Mouse (Mus musculus): ENCODE measurements around the gene Zfp654. TPM values are rescaled to one million over a fixed set of nuclear protein-coding genes. Genes with fewer than 3 reads are reported as not detected.

Gene Zfp654
- polyA plus RNA-seq, 1 experiment from 2014 or later = 7.3 TPM

DNA sequence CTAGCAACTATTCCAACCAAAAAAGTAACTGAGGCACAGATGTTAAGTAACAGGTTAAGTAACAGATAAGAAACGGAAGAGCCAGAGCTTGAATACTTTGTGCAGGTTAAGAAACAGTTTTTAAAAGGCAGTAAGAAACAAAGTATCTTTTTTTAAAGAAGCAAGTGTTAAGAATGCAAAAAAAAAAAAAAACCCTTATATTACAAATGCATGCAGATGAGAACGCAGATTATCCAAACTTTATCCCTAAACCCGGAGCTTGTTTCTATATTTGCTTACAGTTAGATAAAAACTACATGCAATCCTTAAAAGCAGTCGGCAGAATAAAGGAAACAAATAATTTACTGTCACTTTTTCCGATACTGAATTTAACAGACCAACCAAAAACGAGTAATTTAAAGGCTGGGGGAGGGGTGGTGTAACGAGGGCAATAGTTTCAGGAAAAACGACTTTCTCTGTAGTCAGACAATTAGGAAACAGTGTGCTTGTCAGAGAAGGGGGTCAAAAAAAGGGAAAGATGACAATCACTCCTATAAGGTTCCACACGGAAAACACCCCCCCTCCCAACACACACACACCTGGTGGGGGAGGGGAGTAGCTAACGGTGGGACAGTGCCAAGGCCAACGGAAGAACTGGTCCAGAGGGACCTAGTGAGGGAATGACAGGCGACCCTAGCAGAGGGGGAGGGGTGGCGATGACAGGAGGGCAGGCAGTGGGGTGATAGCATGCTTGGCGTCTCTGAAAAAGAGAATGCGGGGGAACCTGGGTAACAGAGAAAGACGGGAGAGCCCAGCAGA lies 966 bp downstream of the Zfp654 start:
- peak; percentile 67 for DNase-seq (ENCODE audit: low spot score)
- peak; percentile 5 for ATAC-seq (replicated peaks; ENCODE audit: low FRiP score)

DNA sequence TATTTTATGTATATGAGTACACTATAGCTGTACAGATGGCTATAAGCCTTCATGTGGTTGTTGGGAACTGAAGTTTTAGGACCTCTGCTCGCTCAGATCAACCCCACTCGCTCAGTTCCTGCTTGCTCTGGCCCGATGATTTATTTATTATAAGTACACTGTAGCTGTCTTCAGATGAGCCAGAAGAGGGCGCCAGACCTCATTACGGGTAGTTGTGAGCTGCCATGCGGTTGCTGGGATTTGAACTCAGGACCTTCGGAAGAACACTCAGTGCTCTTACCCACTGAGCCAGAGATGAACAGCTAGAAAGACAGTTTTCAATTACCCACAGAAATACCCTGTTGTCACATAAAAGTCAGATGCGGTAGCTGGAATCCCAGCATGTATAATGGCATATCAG lies 5.5 kb downstream of the Zfp654 start:
- no peaks in the 10 kb centered on the region for H3K27me3 ChIP-seq (replicated peaks; ENCODE audit: control insufficient read depth, insufficient read depth, low read length)
- no peaks in the 10 kb centered on the region for H3K9me3 ChIP-seq (ENCODE audit: control insufficient read depth, low read length)
- 83% methylated on average over 8 of the region's 8 CpGs for WGBS
- ATAC-seq (replicated peaks; ENCODE audit: low FRiP score) (no peak), DNase-seq (ENCODE audit: low spot score) (no peak)
- H3K27ac ChIP-seq (ENCODE audit: low read depth, low read length) = no peak overlapping the region
- no peak overlapping the region for H3K9ac ChIP-seq (ENCODE audit: low read depth, low read length)
- H3K4me2 ChIP-seq = no peak overlapping the region
- H3K4me3 ChIP-seq (ENCODE audit: low read depth, low read length) = no peak overlapping the region
- peaks cover 2% of the 10 kb centered on the region for H3K4me1 ChIP-seq (replicated peaks; ENCODE audit: control insufficient read depth, insufficient read depth, low read length)
- no peaks in the 10 kb centered on the region for H3K36me3 ChIP-seq (ENCODE audit: control insufficient read depth, insufficient read depth, low read length)

More for the DNA sequence above, 966 bp downstream of the Zfp654 start:
- Histone ChIP-seq H3K4me3 (ENCODE audit: low read depth, low read length) (peak overlapping the region; percentile 95), H3K9me3 (ENCODE audit: control insufficient read depth, low read length) (no peaks in the 10 kb centered on the region), H3K27me3 (replicated peaks; ENCODE audit: control insufficient read depth, insufficient read depth, low read length) (no peaks in the 10 kb centered on the region), H3K9ac (ENCODE audit: low read depth, low read length) (peak overlapping the region; percentile 91), H3K36me3 (ENCODE audit: control insufficient read depth, insufficient read depth, low read length) (peaks cover 3% of the 10 kb centered on the region; the same call in 1 of the 2 replicates), H3K4me1 (replicated peaks; ENCODE audit: control insufficient read depth, insufficient read depth, low read length) (peaks cover 7% of the 10 kb centered on the region), H3K4me2 (peak overlapping the region; percentile 78), H3K27ac (ENCODE audit: low read depth, low read length) (peak overlapping the region; percentile 91)
- 1% methylated on average over 16 of the region's 16 CpGs for WGBS

DNA sequence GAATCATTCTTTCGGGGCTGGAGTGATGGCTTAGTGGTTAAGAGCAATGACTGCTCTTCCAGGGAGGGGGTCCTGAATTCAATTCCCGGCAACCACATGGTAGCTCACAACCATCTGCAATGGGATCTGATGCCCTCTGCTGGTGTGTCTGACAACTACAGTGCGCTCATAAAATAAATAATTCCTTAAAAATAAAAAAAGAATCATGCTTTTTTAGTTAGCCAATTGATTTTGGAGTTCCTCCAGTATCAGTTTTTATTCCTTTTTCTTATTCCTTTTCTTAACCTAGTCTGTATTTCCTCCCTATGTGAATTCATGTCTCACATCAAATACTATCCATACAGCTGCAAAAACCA lies 9.1 kb downstream of the Zfp654 start:
- ATAC-seq (replicated peaks; ENCODE audit: low FRiP score) (no peak), DNase-seq (ENCODE audit: low spot score) (no peak)
- Histone ChIP-seq H3K4me1 (replicated peaks; ENCODE audit: control insufficient read depth, insufficient read depth, low read length) (peaks cover 7% of the 10 kb centered on the region), H3K4me2 (peak overlapping the region; percentile 43), H3K36me3 (ENCODE audit: control insufficient read depth, insufficient read depth, low read length) (no peaks in the 10 kb centered on the region), H3K27ac (ENCODE audit: low read depth, low read length) (no peak overlapping the region), H3K9ac (ENCODE audit: low read depth, low read length) (no peak overlapping the region), H3K27me3 (replicated peaks; ENCODE audit: control insufficient read depth, insufficient read depth, low read length) (no peaks in the 10 kb centered on the region), H3K4me3 (ENCODE audit: low read depth, low read length) (no peak overlapping the region), H3K9me3 (ENCODE audit: control insufficient read depth, low read length) (no peaks in the 10 kb centered on the region)
- 82% methylated on average over 3 of the region's 3 CpGs for WGBS

DNA sequence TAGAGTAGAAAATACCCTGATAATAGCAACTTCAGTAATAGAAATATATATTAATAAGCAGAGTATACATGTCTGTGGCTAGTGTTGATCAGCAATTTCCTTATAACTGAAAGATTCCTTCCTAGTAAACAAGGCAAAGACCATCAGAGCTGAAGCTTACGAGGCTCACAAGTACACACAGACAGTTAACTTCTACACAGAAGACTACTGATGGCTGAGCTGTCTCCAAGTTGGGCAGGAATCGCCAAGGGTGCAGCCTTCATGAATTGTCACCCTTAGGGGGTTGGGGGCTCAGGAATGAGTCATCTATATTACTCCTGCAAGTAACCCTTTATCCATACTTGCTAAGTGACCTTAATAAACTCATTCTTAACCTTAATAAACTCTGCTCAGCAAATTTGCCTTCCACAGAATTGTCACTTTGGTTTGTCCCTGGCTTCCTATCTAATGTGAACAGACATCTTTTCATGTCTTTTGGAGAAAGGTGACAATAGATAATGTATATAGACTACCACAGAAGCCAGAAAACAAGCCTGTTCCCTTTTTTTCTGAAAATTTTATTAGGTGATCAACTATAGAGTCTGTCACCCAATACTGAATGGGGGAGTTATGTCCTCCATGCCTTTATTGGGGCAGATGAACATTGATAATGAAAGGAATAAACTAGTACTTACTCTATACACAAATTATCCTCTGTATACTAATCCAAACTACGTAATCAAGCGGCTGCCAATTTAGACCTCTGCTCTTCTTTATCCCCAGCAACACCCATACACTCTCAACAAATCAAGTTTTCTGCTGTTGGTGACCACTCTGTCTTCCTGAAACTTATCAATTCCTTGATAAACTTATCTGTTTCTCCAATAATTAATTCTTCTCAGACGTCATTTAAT lies 9.7 kb downstream of the Zfp654 start:
- Histone ChIP-seq H3K36me3 (ENCODE audit: control insufficient read depth, insufficient read depth, low read length) (no peaks in the 10 kb centered on the region), H3K9ac (ENCODE audit: low read depth, low read length) (no peak overlapping the region), H3K4me1 (replicated peaks; ENCODE audit: control insufficient read depth, insufficient read depth, low read length) (peaks cover 7% of the 10 kb centered on the region), H3K27ac (ENCODE audit: low read depth, low read length) (no peak overlapping the region), H3K27me3 (replicated peaks; ENCODE audit: control insufficient read depth, insufficient read depth, low read length) (no peaks in the 10 kb centered on the region), H3K9me3 (ENCODE audit: control insufficient read depth, low read length) (no peaks in the 10 kb centered on the region), H3K4me2 (peak overlapping the region; percentile 43), H3K4me3 (ENCODE audit: low read depth, low read length) (no peak overlapping the region)
- DNase-seq (ENCODE audit: low spot score) (no peak), ATAC-seq (replicated peaks; ENCODE audit: low FRiP score) (peak; percentile 80)
- WGBS = 62% methylated on average over 5 of the region's 5 CpGs

DNA sequence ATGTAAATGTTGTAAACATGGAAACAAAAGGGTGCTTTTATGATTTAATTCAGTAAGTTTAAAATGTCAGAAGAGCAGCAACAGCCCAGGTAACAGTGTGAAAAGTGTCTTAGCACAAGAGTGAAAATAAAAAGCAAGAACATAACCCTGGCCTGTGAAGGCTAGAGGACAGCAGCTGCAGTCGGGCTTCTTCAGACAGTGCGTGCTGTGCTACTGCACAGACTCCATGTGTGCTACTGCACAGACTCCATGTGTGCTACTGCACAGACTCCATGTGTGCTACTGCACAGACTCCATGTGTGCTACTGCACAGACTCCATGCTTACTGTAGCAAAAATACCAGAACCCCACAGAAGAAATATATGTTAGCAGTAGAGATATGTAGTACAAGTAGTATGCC lies 14.7 kb downstream of the Zfp654 start:
- DNase-seq (ENCODE audit: low spot score) = no peak
- ATAC-seq (replicated peaks; ENCODE audit: low FRiP score) = no peak
- Histone ChIP-seq H3K4me2 (no peak overlapping the region), H3K9me3 (ENCODE audit: control insufficient read depth, low read length) (no peaks in the 10 kb centered on the region), H3K27me3 (replicated peaks; ENCODE audit: control insufficient read depth, insufficient read depth, low read length) (no peaks in the 10 kb centered on the region), H3K36me3 (ENCODE audit: control insufficient read depth, insufficient read depth, low read length) (no peaks in the 10 kb centered on the region), H3K4me3 (ENCODE audit: low read depth, low read length) (no peak overlapping the region), H3K9ac (ENCODE audit: low read depth, low read length) (no peak overlapping the region), H3K4me1 (replicated peaks; ENCODE audit: control insufficient read depth, insufficient read depth, low read length) (peaks cover 7% of the 10 kb centered on the region), H3K27ac (ENCODE audit: low read depth, low read length) (no peak overlapping the region)
- 77% methylated on average over 2 of the region's 2 CpGs for WGBS

DNA sequence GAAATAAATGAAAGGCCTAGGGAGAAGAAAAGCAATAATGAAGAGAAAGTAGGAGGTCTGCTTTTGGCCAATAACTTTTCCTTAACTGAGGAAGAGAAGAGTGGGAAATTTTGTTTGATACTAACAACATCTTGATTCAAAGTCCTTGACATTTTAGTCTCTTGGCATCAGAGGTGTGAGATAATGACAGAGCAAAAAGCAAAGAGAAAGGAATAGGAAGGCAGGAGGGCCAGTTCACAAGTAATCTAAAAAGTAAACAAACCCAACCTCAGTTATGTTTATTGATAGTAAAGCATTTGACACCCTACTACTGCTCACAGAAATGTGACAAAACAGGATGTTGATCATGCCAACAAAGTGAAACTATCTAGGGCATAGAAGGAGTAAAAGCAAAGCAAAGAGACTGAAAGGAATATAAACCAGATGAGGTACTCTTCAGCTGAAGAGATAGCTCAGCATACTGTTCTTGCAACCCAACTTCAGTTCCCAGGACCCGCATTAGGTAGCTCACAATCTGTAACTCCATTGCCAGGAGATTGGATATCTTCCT lies 15.4 kb downstream of the Zfp654 start:
- ATAC-seq (replicated peaks; ENCODE audit: low FRiP score) = no peak
- H3K36me3 ChIP-seq (ENCODE audit: control insufficient read depth, insufficient read depth, low read length) = no peaks in the 10 kb centered on the region

DNA sequence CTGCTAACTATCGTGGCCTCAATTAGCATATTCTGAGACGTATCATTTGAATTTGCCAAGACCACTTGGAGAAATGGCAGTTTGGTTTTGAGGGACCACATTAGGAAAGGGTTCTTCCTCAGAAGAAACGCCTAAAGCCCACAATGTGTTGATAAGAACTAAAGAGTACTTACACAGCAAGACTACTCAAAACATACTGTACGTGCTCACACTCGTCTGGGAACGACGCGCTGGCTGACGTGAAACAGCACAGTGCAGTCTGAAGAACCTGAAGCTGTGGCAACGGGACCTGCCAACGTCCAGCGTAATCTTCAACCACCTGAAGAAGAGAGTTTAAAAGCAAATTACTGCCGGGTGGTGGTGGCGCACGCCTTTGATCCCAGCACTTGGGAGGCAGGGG lies 21.2 kb downstream of the Zfp654 start:
- Histone ChIP-seq H3K9ac (ENCODE audit: low read depth, low read length) (no peak overlapping the region), H3K27ac (ENCODE audit: low read depth, low read length) (no peak overlapping the region), H3K27me3 (replicated peaks; ENCODE audit: control insufficient read depth, insufficient read depth, low read length) (no peaks in the 10 kb centered on the region), H3K9me3 (ENCODE audit: control insufficient read depth, low read length) (no peaks in the 10 kb centered on the region), H3K4me1 (replicated peaks; ENCODE audit: control insufficient read depth, insufficient read depth, low read length) (no peaks in the 10 kb centered on the region), H3K4me2 (no peak overlapping the region), H3K36me3 (ENCODE audit: control insufficient read depth, insufficient read depth, low read length) (no peaks in the 10 kb centered on the region; the same call in 1 of the 2 replicates), H3K4me3 (ENCODE audit: low read depth, low read length) (no peak overlapping the region)
- DNase-seq (ENCODE audit: low spot score) (no peak), ATAC-seq (replicated peaks; ENCODE audit: low FRiP score) (no peak)
- 79% methylated on average over 15 of the region's 15 CpGs for WGBS

More for the DNA sequence above, 15.4 kb downstream of the Zfp654 start:
- Histone ChIP-seq H3K9me3 (ENCODE audit: control insufficient read depth, low read length) (no peaks in the 10 kb centered on the region), H3K27me3 (replicated peaks; ENCODE audit: control insufficient read depth, insufficient read depth, low read length) (no peaks in the 10 kb centered on the region), H3K9ac (ENCODE audit: low read depth, low read length) (no peak overlapping the region), H3K4me3 (ENCODE audit: low read depth, low read length) (no peak overlapping the region), H3K27ac (ENCODE audit: low read depth, low read length) (no peak overlapping the region), H3K4me2 (no peak overlapping the region), H3K4me1 (replicated peaks; ENCODE audit: control insufficient read depth, insufficient read depth, low read length) (peaks cover 6% of the 10 kb centered on the region)
- 47% methylated on average over 1 of the region's 1 CpGs for WGBS
- no peak for DNase-seq (ENCODE audit: low spot score)

DNA sequence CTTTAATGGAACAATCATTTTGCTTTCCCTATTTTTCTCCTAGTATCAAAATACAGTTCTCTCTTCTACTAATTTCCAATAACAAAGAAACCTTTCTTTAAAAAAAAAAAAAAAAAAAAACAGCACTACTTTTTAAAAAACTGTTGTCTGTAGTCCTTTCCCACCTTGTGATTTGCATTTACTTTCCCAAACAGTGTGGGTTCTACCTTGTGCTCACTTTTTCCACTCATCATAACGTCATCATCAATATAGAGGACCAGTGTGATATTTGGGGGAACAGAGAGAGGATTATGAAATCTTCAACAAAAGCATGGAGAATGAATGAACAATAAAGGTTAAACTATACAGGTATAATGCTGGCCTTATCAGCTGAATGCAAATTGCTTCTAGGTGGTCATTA lies 27.0 kb downstream of the Zfp654 start:
- Histone ChIP-seq H3K27ac (ENCODE audit: low read depth, low read length) (no peak overlapping the region), H3K4me2 (no peak overlapping the region), H3K4me1 (replicated peaks; ENCODE audit: control insufficient read depth, insufficient read depth, low read length) (no peaks in the 10 kb centered on the region), H3K4me3 (ENCODE audit: low read depth, low read length) (no peak overlapping the region), H3K9me3 (ENCODE audit: control insufficient read depth, low read length) (no peaks in the 10 kb centered on the region), H3K36me3 (ENCODE audit: control insufficient read depth, insufficient read depth, low read length) (no peaks in the 10 kb centered on the region; the same call in 1 of the 2 replicates), H3K27me3 (replicated peaks; ENCODE audit: control insufficient read depth, insufficient read depth, low read length) (no peaks in the 10 kb centered on the region), H3K9ac (ENCODE audit: low read depth, low read length) (no peak overlapping the region)
- 98% methylated on average over 1 of the region's 1 CpGs for WGBS
- ATAC-seq (replicated peaks; ENCODE audit: low FRiP score) (no peak), DNase-seq (ENCODE audit: low spot score) (no peak)

All from liver, embryonic 11.5 days (tissue).